Mouse (Mus musculus) lung, adult 2 months (tissue): Measurements from ENCODE around the gene Abo.

Experiments
- CTCF ChIP-seq: fragments of 200-500 bp; IDR thresholded peaks from 2 replicates; pipeline ENCODE4 v1.5.1; 2011; ENCODE audit warnings: mild to moderate bottlenecking, low read length, control low read depth; ENCODE audit not compliant: insufficient read depth
- POLR2A ChIP-seq: fragments of 200-500 bp; IDR thresholded peaks from 2 replicates; pipeline ENCODE4 v1.6.1; 2011; ENCODE audit warnings: low read depth, mild to moderate bottlenecking, control low read depth, low read length, borderline replicate concordance; ENCODE audit errors: extremely low read depth

GRCm38 (mm10) chr2:26901834-26902400 is 37.1 kb upstream of the Abo start:
- no peak for TF ChIP-seq POLR2A
- no peak for TF ChIP-seq CTCF
